Mouse (Mus musculus) myocyte (in vitro differentiated cells): ENCODE measurements around the gene Nol9. TPM values are rescaled to one million over a fixed set of nuclear protein-coding genes. Genes with fewer than 3 reads are reported as not detected.
A peak's percentile ranks its signal among the peaks of the same experiment; 100 is the strongest.

Experiments
- H3K27me3 ChIP-seq: one replicate; pipeline ENCODE4 v1.6.1; 2011; ENCODE audit not compliant: control insufficient read depth, insufficient read depth, insufficient read length
- H3K36me3 ChIP-seq: one replicate; pipeline ENCODE4 v1.6.1; 2011; ENCODE audit not compliant: control insufficient read depth, insufficient read depth
- H3K4me2 ChIP-seq: one replicate; pipeline ENCODE4 v1.6.1; 2011; ENCODE audit warnings: low read depth, control low read depth
- H3K4me3 ChIP-seq: one replicate; pipeline ENCODE4 v1.5.1; 2011; ENCODE audit warnings: mild to moderate bottlenecking, control low read depth, moderate library complexity
- H3K79me2 ChIP-seq: one replicate; pipeline ENCODE4 v1.6.1; 2011; ENCODE audit not compliant: control insufficient read depth, insufficient read depth
- H3ac ChIP-seq: one replicate; pipeline ENCODE4 v1.6.1; 2011; ENCODE audit not compliant: control insufficient read depth, insufficient read length
- CEBPB ChIP-seq: IDR thresholded peaks from 2 replicates; pipeline ENCODE4 v1.6.1; 2011; ENCODE audit warnings: mild to moderate bottlenecking, moderate library complexity; ENCODE audit not compliant: poor library complexity, insufficient read depth, severe bottlenecking
- E2F4 ChIP-seq: IDR thresholded peaks from one replicate; pipeline ENCODE4 v1.6.1; 2011; ENCODE audit warnings: mild to moderate bottlenecking, control low read depth, moderate library complexity; ENCODE audit not compliant: insufficient read depth
- MAX ChIP-seq: IDR thresholded peaks from one replicate; pipeline ENCODE4 v1.6.1; 2011; ENCODE audit warnings: low read depth, mild to moderate bottlenecking, control low read depth
- MYOD1 ChIP-seq, 3 experiments: IDR thresholded peaks; one replicate each; pipeline ENCODE4 v1.6.1; 2011; ENCODE audit warnings: control low read depth in 2 of 3, low read depth in 2 of 3, mild to moderate bottlenecking in 2 of 3, moderate library complexity in 1 of 3; ENCODE audit not compliant: insufficient read length in 2 of 3, control insufficient read depth in 1 of 3
- MYOG ChIP-seq, 3 experiments: IDR thresholded peaks; one replicate each; pipeline ENCODE4 v1.6.1; 2011; ENCODE audit warnings: control low read depth in 2 of 3, low read depth in 2 of 3, mild to moderate bottlenecking in 2 of 3; ENCODE audit not compliant: insufficient read length in 2 of 3, control insufficient read depth in 1 of 3, insufficient read depth in 1 of 3
- POLR2A ChIP-seq: IDR thresholded peaks from one replicate; pipeline ENCODE4 v1.6.1; 2011; ENCODE audit warnings: low read depth, mild to moderate bottlenecking, control low read depth, moderate library complexity; ENCODE audit not compliant: insufficient read length
- POLR2AphosphoS2 ChIP-seq: IDR thresholded peaks from one replicate; pipeline ENCODE4 v1.6.1; 2011; ENCODE audit warnings: low read depth, control low read depth; ENCODE audit not compliant: insufficient read length
- REST ChIP-seq: IDR thresholded peaks from one replicate; pipeline ENCODE4 v1.6.1; 2011; ENCODE audit warnings: mild to moderate bottlenecking, control low read depth, moderate library complexity; ENCODE audit not compliant: insufficient read depth, insufficient read length
- SRF ChIP-seq: IDR thresholded peaks from one replicate; pipeline ENCODE4 v1.6.1; 2011; ENCODE audit warnings: low read depth; ENCODE audit not compliant: control insufficient read depth, insufficient read length
- TCF12 ChIP-seq: IDR thresholded peaks from one replicate; pipeline ENCODE4 v1.6.1; 2011; ENCODE audit warnings: mild to moderate bottlenecking, control low read depth; ENCODE audit not compliant: poor library complexity, insufficient read depth, severe bottlenecking
- TCF3 ChIP-seq: IDR thresholded peaks from one replicate; pipeline ENCODE4 v1.6.1; 2011; ENCODE audit warnings: low read depth, control low read depth; ENCODE audit not compliant: insufficient read length
- USF1 ChIP-seq: IDR thresholded peaks from one replicate; pipeline ENCODE4 v1.6.1; 2011; ENCODE audit warnings: low read depth, mild to moderate bottlenecking, control low read depth, moderate library complexity
- polyA plus RNA-seq: library from polyadenylated mRNA; unstranded; fragments of >200 nt; fragmentation: generic; extraction: Trizol; gene quantifications from one replicate; pipeline ENCODE4 v1.2.1, GENCODE M21; 2012; ENCODE audit warnings: missing spikeins

The Nol9 gene
- polyA plus RNA-seq, 1 experiment: 28.5 TPM

- H3K79me2 ChIP-seq: peaks cover 20% of the 10 kb centered on the region
- H3K36me3 ChIP-seq: no peaks in the 10 kb centered on the region
- peak overlapping the region; percentile 99 for H3K4me2 ChIP-seq
- peak overlapping the region; percentile 96 for H3ac ChIP-seq
- no peaks in the 10 kb centered on the region for H3K27me3 ChIP-seq
- TF ChIP-seq MYOD1 (IDR thresholded peaks at IDR 0.05; ENCODE audit: control insufficient read depth in 1 of 3, insufficient read length in 2 of 3, low read depth in 2 of 3) (peak in 2 of 3 experiments; percentile 20 to 42), MAX (no peak), CEBPB (no peak), REST (no peak), POLR2AphosphoS2 (no peak), E2F4 (no peak), POLR2A (no peak), TCF12 (no peak), USF1 (no peak), MYOG (IDR thresholded peaks at IDR 0.05; ENCODE audit: control insufficient read depth in 1 of 3, insufficient read depth in 1 of 3, insufficient read length in 2 of 3, low read depth in 2 of 3) (peak in 1 of 3 experiments; percentile 30)
- H3K4me3 ChIP-seq: peak overlapping the region; percentile 61
These were observed 12.2 kb upstream of the Nol9 start for GRCm38 (mm10) chr4:152026751-152027508.

- H3ac ChIP-seq: peak within 1 kb of the TSS; percentile 96
- H3K36me3 ChIP-seq: no peaks in the 10 kb centered on the region
- H3K4me2 ChIP-seq: peak within 1 kb of the TSS; percentile 99
- no peaks in the 10 kb centered on the region for H3K27me3 ChIP-seq
- H3K4me3 ChIP-seq: peak within 1 kb of the TSS; percentile 61
- H3K79me2 ChIP-seq: peaks cover 20% of the 10 kb centered on the region
- TF ChIP-seq TCF3: no peak
- peak; percentile 93 for TF ChIP-seq POLR2A
- no peak for TF ChIP-seq SRF
- TF ChIP-seq REST: no peak
- peak; percentile 83 for TF ChIP-seq POLR2AphosphoS2
- TF ChIP-seq CEBPB: 0 out of 2 replicates have a peak, but pooled peaks have one; percentile 27
- TF ChIP-seq MYOD1 (IDR thresholded peaks at IDR 0.05; ENCODE audit: control insufficient read depth in 1 of 3, insufficient read length in 2 of 3, low read depth in 2 of 3): no peak
- TF ChIP-seq MYOG (IDR thresholded peaks at IDR 0.05; ENCODE audit: control insufficient read depth in 1 of 3, insufficient read depth in 1 of 3, insufficient read length in 2 of 3, low read depth in 2 of 3): no peak
These were observed 11.6 kb upstream of the Nol9 start, which contains the start of gene Zbtb48 for GRCm38 (mm10) chr4:152027524-152027923. Gene Zbtb48 (minus strand): TSS chr4:152027671.

- TF ChIP-seq E2F4: no peak
- no peak for TF ChIP-seq POLR2A
- no peak for TF ChIP-seq MYOD1 (IDR thresholded peaks at IDR 0.05; ENCODE audit: control insufficient read depth in 1 of 3, insufficient read length in 2 of 3, low read depth in 2 of 3)
- no peak for TF ChIP-seq SRF
- Histone ChIP-seq H3K4me3 (peak overlapping the region; percentile 61), H3K79me2 (peaks cover 20% of the 10 kb centered on the region), H3K4me2 (peak overlapping the region; percentile 94), H3ac (no peak overlapping the region), H3K27me3 (no peaks in the 10 kb centered on the region), H3K36me3 (no peaks in the 10 kb centered on the region)
These were observed 10.7 kb upstream of the Nol9 start for GRCm38 (mm10) chr4:152028456-152028855.

- H3K4me3 ChIP-seq: no peak overlapping the region
- no peak for TF ChIP-seq SRF
- no peak for TF ChIP-seq POLR2AphosphoS2
- TF ChIP-seq MYOD1 (IDR thresholded peaks at IDR 0.05; ENCODE audit: control insufficient read depth in 1 of 3, insufficient read length in 2 of 3, low read depth in 2 of 3): no peak
- H3ac ChIP-seq: no peak overlapping the region
- no peaks in the 10 kb centered on the region for H3K27me3 ChIP-seq
- H3K36me3 ChIP-seq: no peaks in the 10 kb centered on the region
- peaks cover 20% of the 10 kb centered on the region for H3K79me2 ChIP-seq
- no peak overlapping the region for H3K4me2 ChIP-seq
These were observed 10.0 kb upstream of the Nol9 start for GRCm38 (mm10) chr4:152029087-152029486.

- H3K79me2 ChIP-seq: peaks cover 14% of the 10 kb centered on the region
- H3K36me3 ChIP-seq: no peaks in the 10 kb centered on the region
- no peak for TF ChIP-seq CEBPB
- TF ChIP-seq SRF: no peak
- TF ChIP-seq REST: no peak
- no peak for TF ChIP-seq POLR2AphosphoS2
- no peak for TF ChIP-seq TCF3
- no peak for TF ChIP-seq USF1
- TF ChIP-seq E2F4: no peak
- TF ChIP-seq POLR2A: no peak
- no peak for TF ChIP-seq TCF12
- no peak for TF ChIP-seq MAX
- no peak for TF ChIP-seq MYOG (IDR thresholded peaks at IDR 0.05; ENCODE audit: control insufficient read depth in 1 of 3, insufficient read depth in 1 of 3, insufficient read length in 2 of 3, low read depth in 2 of 3)
- no peak for TF ChIP-seq MYOD1 (IDR thresholded peaks at IDR 0.05; ENCODE audit: control insufficient read depth in 1 of 3, insufficient read length in 2 of 3, low read depth in 2 of 3)
- no peak overlapping the region for H3K4me3 ChIP-seq
- no peaks in the 10 kb centered on the region for H3K27me3 ChIP-seq
- H3K4me2 ChIP-seq: no peak overlapping the region
- no peak overlapping the region for H3ac ChIP-seq
These were observed 9.1 kb upstream of the Nol9 start for GRCm38 (mm10) chr4:152029997-152030396.
